Mouse (Mus musculus) heart, embryonic 13.5 days (tissue): ENCODE data around the gene Strbp. TPM values are rescaled to one million over a fixed set of nuclear protein-coding genes. Genes with fewer than 3 reads are reported as not detected.

Experiments
- ATAC-seq: fragments of 200-750 bp; cut with Nextera tagmentation; 2 replicates; pipeline ENCODE4 v1.8.0; 2017; ENCODE audit warnings: moderate TSS enrichment; ENCODE audit not compliant: insufficient number of reproducible peaks, low FRiP score, low TSS enrichment; ENCODE audit errors: extremely low read depth
- H3K27ac ChIP-seq: fragments of 300-500 bp; sonication (generic); replicated peaks from 2 replicates; pipeline ENCODE4 v1.5.1; 2015; ENCODE audit warnings: moderate library complexity, mild to moderate bottlenecking, inconsistent platforms
- H3K27me3 ChIP-seq: fragments of 300-500 bp; sonication (generic); replicated peaks from 2 replicates; pipeline ENCODE4 v1.6.1; 2015; ENCODE audit warnings: mild to moderate bottlenecking, inconsistent platforms
- H3K36me3 ChIP-seq: fragments of 300-500 bp; sonication (generic); 2 replicates; pipeline ENCODE4 v1.6.1; 2015; ENCODE audit warnings: mild to moderate bottlenecking, inconsistent platforms
- H3K4me1 ChIP-seq: fragments of 300-500 bp; sonication (generic); 2 replicates; pipeline ENCODE4 v1.6.1; 2015; ENCODE audit warnings: inconsistent platforms
- H3K4me2 ChIP-seq: fragments of 300-500 bp; sonication (generic); 2 replicates; pipeline ENCODE4 v1.6.1; 2015; ENCODE audit warnings: inconsistent platforms, mild to moderate bottlenecking, moderate library complexity
- H3K4me3 ChIP-seq: fragments of 300-500 bp; sonication (generic); 2 replicates; pipeline ENCODE4 v1.5.1; 2015; ENCODE audit warnings: moderate library complexity, mild to moderate bottlenecking, inconsistent platforms
- H3K9ac ChIP-seq: fragments of 300-500 bp; sonication (generic); 2 replicates; pipeline ENCODE4 v1.6.1; 2015; ENCODE audit warnings: inconsistent platforms, mild to moderate bottlenecking, moderate library complexity
- H3K9me3 ChIP-seq: fragments of 300-500 bp; sonication (generic); 2 replicates; pipeline ENCODE4 v1.6.1; 2016; ENCODE audit warnings: inconsistent platforms
- WGBS: fragments of 180-500 bp; shearing (Covaris S2); methylation state at CpG from one replicate; pipeline ENCODE4 v1.1.7; 2015; ENCODE audit warnings: mixed read lengths; 5-methylcytosine and 5-hydroxymethylcytosine counted together
- microRNA-seq: library from miRNA; unstranded; fragments of <30 nt; microRNA quantifications from one replicate; pipeline ENCODE4, GENCODE M21; 2016
- polyA plus RNA-seq: library from polyadenylated mRNA; unstranded; fragments of >200 nt; fragmentation: Nextera tagmentation; extraction: Ambion mirVana; gene quantifications from 2 replicates; pipeline ENCODE4 v1.2.1, GENCODE M21; 2015

Strbp gene
- polyA plus RNA-seq, 1 experiment from 2014 or later = 20.4 TPM

GRCm38 (mm10) chr2:37466266-37466665, 237.4 kb downstream of the Strbp start:
- Histone ChIP-seq H3K27ac (no peak overlapping the region), H3K27me3 (no peaks in the 10 kb centered on the region), H3K9me3 (no peaks in the 10 kb centered on the region), H3K36me3 (peaks cover 20% of the 10 kb centered on the region), H3K4me1 (no peaks in the 10 kb centered on the region), H3K4me3 (no peak overlapping the region), H3K4me2 (no peak overlapping the region), H3K9ac (no peak overlapping the region)
- ATAC-seq = no peak
- whole genome bisulfite sequencing = 88% methylated on average over 4 of the region's 4 CpGs

GRCm38 (mm10) chr2:37460707-37461106, 243.0 kb downstream of the Strbp start:
- Histone ChIP-seq H3K9me3 (no peaks in the 10 kb centered on the region; the same call in 1 of the 2 replicates), H3K27me3 (no peaks in the 10 kb centered on the region), H3K9ac (no peak overlapping the region), H3K4me1 (no peaks in the 10 kb centered on the region), H3K27ac (no peak overlapping the region), H3K4me3 (no peak overlapping the region), H3K4me2 (no peak overlapping the region), H3K36me3 (peaks cover 8% of the 10 kb centered on the region; the same call in 1 of the 2 replicates)
- no peak for ATAC-seq
- 93% methylated on average over 4 of the region's 4 CpGs for WGBS

GRCm38 (mm10) chr2:37452376-37452760, 251.3 kb downstream of the Strbp start:
- Histone ChIP-seq H3K27ac (peak overlapping the region; percentile 83), H3K36me3 (peaks cover 3% of the 10 kb centered on the region; the same call in 1 of the 2 replicates), H3K4me1 (peaks cover 20% of the 10 kb centered on the region), H3K4me3 (peak overlapping the region; percentile 91), H3K4me2 (peak overlapping the region; percentile 93), H3K27me3 (no peaks in the 10 kb centered on the region), H3K9ac (peak overlapping the region; percentile 95), H3K9me3 (no peaks in the 10 kb centered on the region)
- WGBS = under 1% methylated on average over 24 of the region's 24 CpGs
- ATAC-seq = peak; percentile 69; the same call in 1 of the 2 replicates

GRCm38 (mm10) chr2:37451667-37452375, 251.8 kb downstream of the Strbp start:
- Histone ChIP-seq H3K9me3 (no peaks in the 10 kb centered on the region), H3K4me2 (peak overlapping the region; percentile 93), H3K27me3 (no peaks in the 10 kb centered on the region), H3K4me3 (peak overlapping the region; percentile 91), H3K36me3 (peaks cover 7% of the 10 kb centered on the region; the same call in 1 of the 2 replicates), H3K4me1 (peaks cover 20% of the 10 kb centered on the region), H3K9ac (peak overlapping the region; percentile 95), H3K27ac (peak overlapping the region; percentile 83)
- 10% methylated on average over 33 of the region's 44 CpGs for WGBS
- peak; percentile 98 for ATAC-seq

GRCm38 (mm10) chr2:37442611-37443591, 260.8 kb downstream of the Strbp start, which contains the start of the genes Zbtb26, Zbtb6 and Rabgap1:
TSS of gene Zbtb26 (minus strand) at chr2:37443135.
TSS of gene Zbtb6 (minus strand) at chr2:37443171.
TSS of gene Rabgap1 (plus strand) at chr2:37443279.
- no peaks in the 10 kb centered on the region for H3K27me3 ChIP-seq
- H3K9ac ChIP-seq = peak within 1 kb of the TSS; percentile 93
- peak within 1 kb of the TSS; percentile 81 for H3K4me2 ChIP-seq
- peak within 1 kb of the TSS; percentile 87 for H3K27ac ChIP-seq
- ATAC-seq = peak; percentile 99
- WGBS = under 1% methylated on average over 51 of the region's 51 CpGs
- H3K4me1 ChIP-seq = peaks cover 27% of the 10 kb centered on the region
- H3K4me3 ChIP-seq = peak within 1 kb of the TSS; percentile 84
- peaks cover 10% of the 10 kb centered on the region for H3K36me3 ChIP-seq
- no peaks in the 10 kb centered on the region for H3K9me3 ChIP-seq

Small RNAs within 50 kb of the gene (microRNA-seq; reads per million reads assigned to microRNA genes)
- gene Mir5128 = 3.7 reads per million, percentile 15 among the genes with 10 or more reads in this experiment

Other genes with a start within 250 kb of the Strbp start
- gene Gpr21, start 187.5 kb downstream of the Strbp start, polyA plus RNA-seq = 0.64 and 0.78 TPM in 2 replicates
- 3.0 and 4.0 TPM in 2 replicates for gene Crb2, start 72.4 kb upstream of the Strbp start, polyA plus RNA-seq